Mouse (Mus musculus) c-Kit-positive CD71-positive TER-119-negative erythroid progenitor cells, embryonic 14.5 days (primary cell): ENCODE results near the gene Slc4a10.
A peak's percentile ranks its signal among the peaks of the same experiment; 100 is the strongest.

Experiments used
- DNase-seq: peaks from one replicate; pipeline ENCODE4 v3.0.0-alpha.2; 2013; ENCODE audit warnings: low read depth

The Slc4a10 gene

GRCm38 (mm10) chr2:62278779-62279178 lies 232.5 kb downstream of the Slc4a10 start:
- DNase-seq = no peak

DNA sequence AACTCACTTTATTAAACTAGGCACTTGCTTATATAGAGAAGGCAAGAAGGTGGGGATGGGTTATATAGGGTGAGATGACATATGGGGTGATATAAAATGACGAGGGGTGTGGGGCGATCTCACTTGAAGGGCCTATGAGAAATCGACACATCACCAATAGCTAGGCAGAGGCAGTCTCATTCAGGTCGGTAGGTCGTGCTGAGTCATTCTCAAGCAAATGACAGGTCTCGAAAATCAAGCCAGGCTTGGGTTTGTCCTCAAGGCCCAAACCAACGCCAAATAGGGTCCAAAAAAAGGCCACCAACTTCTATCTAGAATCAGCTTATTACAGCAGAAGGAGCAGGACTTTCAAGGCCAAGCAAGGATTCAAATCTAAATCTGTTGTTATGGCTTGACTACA lies 233.5 kb downstream of the Slc4a10 start:
- no peak for DNase-seq

DNA sequence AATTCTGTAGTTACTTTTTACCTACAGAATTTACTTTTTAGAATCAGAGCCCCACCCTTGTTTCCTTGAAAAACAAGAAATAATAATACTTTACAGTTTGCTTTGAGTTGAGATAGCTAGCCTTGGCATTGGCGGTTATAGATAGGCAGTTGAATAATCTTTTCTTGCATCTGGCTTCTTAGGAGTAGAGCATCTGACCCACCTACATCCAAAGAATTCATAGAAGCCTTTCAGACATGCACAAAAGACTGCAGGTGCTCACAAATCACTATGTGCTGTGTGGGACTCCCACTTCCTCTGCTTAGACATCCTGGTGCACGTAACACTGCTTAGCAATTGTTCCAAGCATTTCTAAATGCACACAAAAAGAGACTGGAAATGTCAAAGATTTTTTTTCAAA lies 238.8 kb downstream of the Slc4a10 start:
- peak; percentile 16 for DNase-seq

DNA sequence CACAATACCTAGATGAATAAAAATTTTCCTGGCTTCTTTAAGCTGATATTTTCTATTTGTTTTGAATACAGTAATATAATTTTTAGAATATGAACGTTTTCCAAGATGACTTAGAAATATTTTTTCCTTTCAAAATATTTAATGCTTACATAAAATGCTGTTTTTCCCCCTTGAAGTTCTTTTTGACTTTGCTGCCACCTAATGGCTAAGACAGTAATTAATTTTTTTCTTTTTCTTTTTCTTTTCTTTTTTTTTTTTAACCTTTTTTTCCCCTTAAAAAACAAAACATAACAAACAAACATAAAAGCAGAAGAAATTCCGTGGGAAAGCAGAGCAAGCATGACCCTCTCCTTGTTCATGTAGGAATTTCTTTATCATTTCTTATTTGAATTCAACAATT lies 239.6 kb downstream of the Slc4a10 start:
- DNase-seq = peak; percentile 17

DNA sequence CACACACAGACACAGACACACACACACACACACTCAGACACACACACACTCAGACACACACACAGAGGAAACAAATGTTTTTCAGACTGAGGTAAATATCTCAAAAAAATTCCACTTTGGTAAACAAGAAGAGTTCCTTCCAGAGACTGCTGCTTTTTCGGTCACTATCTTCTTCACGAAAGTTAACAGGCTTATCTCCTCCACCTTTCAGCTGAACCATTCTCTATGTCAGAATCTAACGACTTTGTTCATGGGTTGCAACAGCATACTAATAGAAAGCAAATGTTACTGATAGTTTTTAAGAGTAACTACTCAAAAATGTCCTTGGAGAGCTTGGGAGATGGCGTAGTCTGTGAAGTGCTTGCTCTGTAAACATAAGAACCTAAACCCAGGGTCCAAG lies 241.3 kb downstream of the Slc4a10 start:
- no peak for DNase-seq

DNA sequence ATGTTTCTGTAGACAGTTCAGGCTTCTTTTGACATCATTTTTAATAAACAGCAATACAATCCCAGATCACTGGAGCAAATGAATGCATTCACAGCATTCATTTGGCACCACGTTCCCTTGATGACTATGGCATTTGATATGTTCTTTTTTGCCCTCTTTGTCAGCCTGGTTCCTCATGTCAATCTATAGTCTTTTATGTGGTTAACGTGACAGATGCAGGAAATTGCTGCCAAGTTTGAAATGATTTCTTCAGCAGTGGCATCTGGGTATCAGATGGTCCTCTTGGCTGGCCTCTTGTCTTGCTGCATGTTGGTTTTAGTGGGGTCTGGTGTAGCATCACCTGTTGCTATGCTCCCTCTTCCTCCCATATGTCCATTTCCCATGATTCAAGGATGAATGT lies 247.6 kb downstream of the Slc4a10 start:
- DNase-seq = no peak

- DNase-seq = no peak
These were observed 255.5 kb downstream of the Slc4a10 start for GRCm38 (mm10) chr2:62301716-62302115.

DNA sequence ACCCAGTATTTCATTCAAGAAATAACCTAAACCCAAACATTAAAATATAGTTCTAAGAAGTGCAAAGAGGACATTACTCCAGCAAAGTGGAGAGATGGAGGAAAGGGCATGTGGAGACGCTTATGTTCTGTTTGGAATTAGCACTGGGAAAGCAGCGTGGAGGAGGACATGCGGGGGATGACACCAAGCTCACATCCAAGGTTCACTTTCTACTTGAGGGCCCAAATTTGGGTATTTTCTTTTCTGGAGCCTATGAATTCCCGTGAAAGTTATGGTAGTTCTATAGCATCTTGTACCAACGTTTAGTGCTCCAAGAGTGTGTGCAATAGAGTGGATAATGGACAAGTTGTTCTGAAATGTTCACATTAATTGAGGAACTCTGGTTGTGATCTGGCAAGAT lies 260.7 kb downstream of the Slc4a10 start:
- no peak for DNase-seq

DNA sequence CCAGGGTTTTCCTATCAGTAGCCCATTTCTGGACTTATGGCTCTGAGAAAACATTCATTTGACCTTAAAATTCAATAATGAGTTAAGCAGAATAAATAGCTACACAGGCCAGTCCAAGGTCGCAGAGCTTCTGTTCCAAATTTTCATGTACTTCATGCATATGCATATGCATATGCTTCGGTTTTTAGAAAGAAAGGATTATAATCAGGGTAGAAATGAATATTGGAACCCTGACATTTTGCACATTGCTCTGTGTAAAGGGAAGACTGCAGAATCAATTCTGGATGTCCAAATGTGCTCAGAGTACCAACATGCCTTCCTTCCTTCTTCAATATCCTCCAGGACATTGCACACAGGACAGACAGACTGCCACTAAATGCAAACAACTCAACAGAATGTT lies 261.2 kb downstream of the Slc4a10 start:
- no peak for DNase-seq

DNA sequence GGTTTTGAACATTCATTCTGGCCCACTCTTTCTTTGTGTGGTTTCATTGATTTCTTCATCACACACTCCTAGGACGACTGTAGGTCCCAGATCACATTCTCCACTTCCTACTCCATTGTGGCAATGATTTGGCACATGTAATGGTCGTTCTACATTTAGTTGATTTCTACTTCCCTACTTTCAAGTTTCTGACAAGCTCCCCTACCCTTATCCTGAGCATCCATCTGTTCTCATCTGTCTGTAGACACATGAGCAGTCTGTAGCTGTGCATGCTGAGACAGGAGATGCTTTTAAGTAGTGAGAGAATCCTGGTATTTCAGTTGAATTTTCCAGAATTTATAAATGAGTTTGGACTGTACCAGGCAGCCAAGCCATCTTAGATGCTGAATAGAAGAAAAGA lies 270.7 kb downstream of the Slc4a10 start:
- DNase-seq = no peak

- no peak for DNase-seq
These were observed 273.2 kb downstream of the Slc4a10 start for GRCm38 (mm10) chr2:62319489-62319888.

DNA sequence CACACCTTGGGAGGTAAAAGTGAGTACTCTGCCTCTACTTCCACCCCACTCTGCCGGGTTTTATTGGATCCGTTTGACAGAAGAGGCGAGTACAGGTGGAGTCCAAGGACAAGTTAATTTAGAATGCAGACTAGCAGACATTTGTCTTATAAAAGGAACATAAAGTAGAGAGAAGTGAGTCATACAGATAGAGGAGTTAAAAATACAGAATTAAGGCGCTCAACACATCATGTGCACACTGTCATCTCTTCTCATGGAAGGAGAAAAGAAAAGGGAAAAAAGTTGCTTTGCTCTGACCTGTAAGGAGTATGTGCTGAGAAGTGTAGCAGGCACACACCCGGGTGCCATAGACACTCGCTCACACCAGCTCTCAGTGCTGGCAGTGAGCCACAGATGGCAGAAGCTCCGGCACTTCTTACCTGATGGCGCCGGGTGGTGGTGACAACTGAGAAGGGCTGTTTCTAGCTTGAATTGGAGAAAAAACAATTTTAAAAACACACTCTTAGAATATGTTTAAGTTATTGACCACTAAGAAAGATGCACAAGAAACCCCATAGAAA lies 276.9 kb downstream of the Slc4a10 start:
- no peak for DNase-seq

DNA sequence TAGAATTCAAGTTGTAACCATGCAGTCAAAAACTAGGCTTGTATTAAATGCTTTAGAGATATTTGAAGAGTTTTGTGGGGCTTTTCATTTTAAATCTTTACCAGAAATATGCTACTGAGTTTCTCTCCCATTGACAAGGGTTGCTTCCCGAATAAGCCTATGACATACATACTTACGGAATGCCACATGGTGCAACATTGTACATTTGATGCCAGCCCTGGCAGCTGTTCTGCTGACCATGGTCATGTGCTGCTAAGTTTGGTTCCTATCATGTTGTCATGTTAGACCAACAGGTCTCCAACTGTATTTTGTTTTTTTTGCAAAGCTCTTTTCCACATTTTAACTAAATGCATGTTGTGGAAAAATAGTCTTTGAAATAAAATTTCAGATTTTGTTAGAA lies 279.1 kb downstream of the Slc4a10 start:
- no peak for DNase-seq

DNA sequence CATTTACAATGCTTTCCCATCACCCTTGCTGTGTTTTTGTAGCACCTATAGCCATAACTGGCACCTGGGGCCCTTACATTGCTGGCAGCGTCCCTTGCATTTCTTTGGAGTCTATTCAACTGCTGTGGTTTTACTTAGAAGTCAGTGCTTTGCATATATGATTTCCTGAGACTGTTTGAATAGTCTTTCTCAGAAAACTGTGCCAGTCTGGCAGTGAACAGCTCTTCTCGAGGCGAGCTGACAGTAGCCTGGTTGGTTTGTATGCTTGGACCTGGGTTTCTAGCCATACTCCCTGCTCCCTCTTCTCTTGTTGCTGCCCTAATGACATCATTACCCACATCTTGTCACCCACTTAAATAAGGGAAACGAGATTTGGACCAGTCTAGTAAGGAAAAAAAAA lies 285.7 kb downstream of the Slc4a10 start:
- no peak for DNase-seq

- no peak for DNase-seq
These were observed 286.2 kb downstream of the Slc4a10 start for GRCm38 (mm10) chr2:62332465-62332864.

GRCm38 (mm10) chr2:62334397-62335243 lies 288.4 kb downstream of the Slc4a10 start:
- DNase-seq = no peak

DNA sequence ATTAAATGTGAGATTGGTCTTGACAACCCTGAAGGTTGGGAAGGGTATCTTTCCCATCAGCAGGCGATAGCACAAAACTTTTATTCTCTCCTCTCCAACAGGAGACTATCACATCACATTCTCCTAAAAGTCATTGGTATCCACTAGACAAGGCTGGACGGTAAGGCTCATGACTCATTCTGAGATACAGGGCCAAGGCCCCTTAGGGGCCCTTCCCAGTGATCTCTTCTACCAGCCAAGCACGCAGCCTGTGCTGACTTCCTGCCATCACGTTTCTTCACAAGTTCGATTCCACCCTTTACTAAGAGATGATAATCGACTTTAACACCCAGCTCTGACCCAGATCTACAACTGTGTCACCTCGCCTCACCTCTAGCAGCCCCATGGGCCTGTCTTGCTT lies 290.8 kb downstream of the Slc4a10 start:
- no peak for DNase-seq

GRCm38 (mm10) chr2:62339222-62339944 lies 293.1 kb downstream of the Slc4a10 start:
- no peak for DNase-seq

DNA sequence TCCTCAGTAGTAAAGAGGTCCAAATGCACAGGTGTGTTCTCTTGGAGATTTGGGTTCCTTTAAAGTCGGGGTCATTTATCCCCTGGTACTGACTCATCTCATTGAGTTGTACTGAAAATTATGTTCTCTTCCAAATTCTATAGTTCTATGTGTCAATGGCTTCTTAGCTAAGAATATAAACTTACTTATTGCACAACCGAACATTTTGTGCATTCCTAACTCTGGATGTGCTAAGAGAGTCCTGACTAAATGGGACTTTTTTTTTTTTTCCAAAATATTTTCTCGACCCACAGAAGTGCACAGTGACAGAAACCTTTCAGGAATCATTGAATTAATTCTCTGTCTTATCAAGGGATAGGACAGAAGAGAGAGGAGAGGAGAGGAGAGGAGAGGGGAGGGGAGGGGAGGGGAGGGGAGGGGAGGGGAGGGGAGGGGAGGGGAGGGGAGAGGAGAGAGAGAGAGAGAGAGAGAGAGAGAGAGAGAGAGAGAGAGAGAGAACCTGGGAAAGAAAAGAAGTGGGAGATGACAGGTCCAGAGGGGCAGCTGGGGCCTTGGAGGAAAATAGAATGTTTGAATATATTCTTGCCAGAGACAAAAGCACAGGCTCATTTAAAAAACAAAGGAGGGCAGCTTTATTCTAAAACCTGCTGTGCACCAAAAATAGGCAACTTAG lies 294.9 kb downstream of the Slc4a10 start:
- DNase-seq = no peak

GRCm38 (mm10) chr2:62341734-62342128 lies 295.5 kb downstream of the Slc4a10 start:
- no peak for DNase-seq

- no peak for DNase-seq
These were observed 298.1 kb downstream of the Slc4a10 start for GRCm38 (mm10) chr2:62344367-62344766.

GRCm38 (mm10) chr2:62346771-62347170 lies 300.5 kb downstream of the Slc4a10 start:
- peak; percentile 6 for DNase-seq

- DNase-seq = no peak
These were observed 301.5 kb downstream of the Slc4a10 start for GRCm38 (mm10) chr2:62347762-62348161.
